Mouse (Mus musculus) gonadal fat pad, adult 2 months (tissue): Measurements from ENCODE around the gene Ckm. TPM values are rescaled to one million over a fixed set of nuclear protein-coding genes. Genes with fewer than 3 reads are reported as not detected.

Experiments used
- DNase-seq: peaks from one replicate; pipeline ENCODE4 v3.0.0-alpha.2; 2012; ENCODE audit warnings: low read depth
- polyA plus RNA-seq: library from polyadenylated mRNA; depleted of rRNA; stranded (reverse); fragments of >200 nt; gene quantifications from 2 replicates; pipeline ENCODE4 v1.2.3, GENCODE M21; 2012; rRNA removed

The Ckm gene
- polyA plus RNA-seq = 37.3 and 62.7 TPM in 2 replicates

- no peak for DNase-seq
Measured at GRCm38 (mm10) chr7:19404476-19404875, at the start of gene Ckm. TSS of gene Ckm (plus strand) at chr7:19404776.

GRCm38 (mm10) chr7:19354991-19355390 is 49.6 kb upstream of the Ckm start:
- DNase-seq = no peak

GRCm38 (mm10) chr7:19356311-19356710 is 48.3 kb upstream of the Ckm start:
- DNase-seq = no peak

- DNase-seq = no peak
Measured at GRCm38 (mm10) chr7:19357381-19358375, 46.9 kb upstream of the Ckm start.

GRCm38 (mm10) chr7:19358634-19359033 is 45.9 kb upstream of the Ckm start:
- no peak for DNase-seq

GRCm38 (mm10) chr7:19359299-19359891 is 45.2 kb upstream of the Ckm start, which contains the start of the genes Cd3eap and Ppp1r13l:
TSS of gene Cd3eap (minus strand) at chr7:19359483.
TSS of gene Ppp1r13l (plus strand) at chr7:19359749.
- no peak for DNase-seq

GRCm38 (mm10) chr7:19359892-19360641 is 44.5 kb upstream of the Ckm start:
- DNase-seq = no peak

GRCm38 (mm10) chr7:19360944-19361343 is 43.6 kb upstream of the Ckm start:
- DNase-seq = no peak

- DNase-seq = no peak
Measured at GRCm38 (mm10) chr7:19361720-19362119, 42.9 kb upstream of the Ckm start.

GRCm38 (mm10) chr7:19362276-19362675 is 42.3 kb upstream of the Ckm start:
- DNase-seq = no peak

GRCm38 (mm10) chr7:19363881-19364280 is 40.7 kb upstream of the Ckm start:
- no peak for DNase-seq

GRCm38 (mm10) chr7:19365376-19365775 is 39.2 kb upstream of the Ckm start:
- DNase-seq = peak; percentile 100

GRCm38 (mm10) chr7:19368380-19368779 is 36.2 kb upstream of the Ckm start:
- no peak for DNase-seq

GRCm38 (mm10) chr7:19369823-19370425 is 34.7 kb upstream of the Ckm start:
- DNase-seq = no peak

GRCm38 (mm10) chr7:19373367-19373766 is 31.2 kb upstream of the Ckm start:
- no peak for DNase-seq

- DNase-seq = no peak
Measured at GRCm38 (mm10) chr7:19375368-19375767, 29.2 kb upstream of the Ckm start.

GRCm38 (mm10) chr7:19376019-19376418 is 28.6 kb upstream of the Ckm start:
- no peak for DNase-seq

- DNase-seq = no peak
Measured at GRCm38 (mm10) chr7:19378049-19378448, 26.5 kb upstream of the Ckm start.

GRCm38 (mm10) chr7:19381377-19382165 is 23.0 kb upstream of the Ckm start, which contains the start of gene Ercc2:
TSS of gene Ercc2 (plus strand) at chr7:19382010.
- DNase-seq = no peak

GRCm38 (mm10) chr7:19382166-19382541 is 22.4 kb upstream of the Ckm start:
- no peak for DNase-seq

GRCm38 (mm10) chr7:19383708-19384107 is 20.9 kb upstream of the Ckm start:
- DNase-seq = no peak
